Mouse (Mus musculus): ENCODE measurements at regions not wholly inside any gene's neighbourhood (a gene's known extent, or its start where the extent isn't known, plus 50 kb on each side); places are given as distances from the start of the nearest gene placed in this dataset.
"Not testable (repeated sequence)": the region's sequence is repeated elsewhere in the genome, so short reads cannot be mapped to it uniquely, and the experiment has no call there.

GRCm38 (mm10) chrX:19903962-19904930 lies 155.1 kb upstream of the Chst7 start:
- no peak overlapping the region for H3K4me3 ChIP-seq (replicated peaks; ENCODE audit: low read depth, low read length)
- no peaks in the 10 kb centered on the region for H3K4me1 ChIP-seq (ENCODE audit: control insufficient read depth, insufficient read depth, low read length)
- H3K9ac ChIP-seq (replicated peaks; ENCODE audit: low read length): no peak overlapping the region
- ATAC-seq (ENCODE audit: low FRiP score, low TSS enrichment) (peak; percentile 78), DNase-seq (peak; percentile 39)
- 54% methylated on average over 6 of the region's 6 CpGs for WGBS
- no peak overlapping the region for H3K4me2 ChIP-seq (ENCODE audit: low read length)
- H3K36me3 ChIP-seq (ENCODE audit: control insufficient read depth, insufficient read depth, low read length): no peaks in the 10 kb centered on the region
- H3K27me3 ChIP-seq (ENCODE audit: control insufficient read depth, insufficient read depth, low read length): no peaks in the 10 kb centered on the region
- no peaks in the 10 kb centered on the region for H3K9me3 ChIP-seq (ENCODE audit: control insufficient read depth, low read length)
- no peak overlapping the region for H3K27ac ChIP-seq (replicated peaks; ENCODE audit: low read depth, low read length)

- H3K27me3 ChIP-seq (ENCODE audit: control insufficient read depth, insufficient read depth, low read length): no peaks in the 10 kb centered on the region
- ATAC-seq (ENCODE audit: low FRiP score, low TSS enrichment) (no peak), DNase-seq (no peak)
- no peaks in the 10 kb centered on the region for H3K4me1 ChIP-seq (ENCODE audit: control insufficient read depth, insufficient read depth, low read length)
- H3K4me3 ChIP-seq (replicated peaks; ENCODE audit: low read depth, low read length): no peak overlapping the region
- H3K27ac ChIP-seq (replicated peaks; ENCODE audit: low read depth, low read length): no peak overlapping the region
- no peaks in the 10 kb centered on the region for H3K9me3 ChIP-seq (ENCODE audit: control insufficient read depth, low read length)
- no peak overlapping the region for H3K9ac ChIP-seq (replicated peaks; ENCODE audit: low read length)
- H3K36me3 ChIP-seq (ENCODE audit: control insufficient read depth, insufficient read depth, low read length): no peaks in the 10 kb centered on the region
- H3K4me2 ChIP-seq (ENCODE audit: low read length): no peak overlapping the region
Measured at GRCm38 (mm10) chrX:19906646-19907371, 152.6 kb upstream of the Chst7 start.

- no peak for DNase-seq
- Histone ChIP-seq H3K4me1 (ENCODE audit: control insufficient read depth, insufficient read depth, low read length) (no peaks in the 10 kb centered on the region), H3K27me3 (ENCODE audit: control insufficient read depth, insufficient read depth, low read length) (no peaks in the 10 kb centered on the region), H3K36me3 (ENCODE audit: control insufficient read depth, insufficient read depth, low read length) (no peaks in the 10 kb centered on the region), H3K9ac (replicated peaks; ENCODE audit: low read length) (no peak overlapping the region), H3K4me3 (replicated peaks; ENCODE audit: low read depth, low read length) (no peak overlapping the region), H3K4me2 (ENCODE audit: low read length) (no peak overlapping the region), H3K9me3 (ENCODE audit: control insufficient read depth, low read length) (no peaks in the 10 kb centered on the region), H3K27ac (replicated peaks; ENCODE audit: low read depth, low read length) (no peak overlapping the region)
- ATAC-seq (ENCODE audit: low FRiP score, low TSS enrichment): no peak
- WGBS: 76% methylated on average over 1 of the region's 1 CpGs
Measured at GRCm38 (mm10) chrX:19917001-19917400, 142.4 kb upstream of the Chst7 start.

- not testable (repeated sequence) for H3K36me3 ChIP-seq (ENCODE audit: control insufficient read depth, insufficient read depth, low read length); DNase-seq; H3K4me1 ChIP-seq (ENCODE audit: control insufficient read depth, insufficient read depth, low read length); ATAC-seq (ENCODE audit: low FRiP score, low TSS enrichment); H3K9ac ChIP-seq (replicated peaks; ENCODE audit: low read length); H3K27ac ChIP-seq (replicated peaks; ENCODE audit: low read depth, low read length); H3K4me3 ChIP-seq (replicated peaks; ENCODE audit: low read depth, low read length); H3K4me2 ChIP-seq (ENCODE audit: low read length); H3K27me3 ChIP-seq (ENCODE audit: control insufficient read depth, insufficient read depth, low read length); H3K9me3 ChIP-seq (ENCODE audit: control insufficient read depth, low read length)
- 76% methylated on average over 3 of the region's 3 CpGs for WGBS
Measured at GRCm38 (mm10) chrX:19929376-19929775, 130.0 kb upstream of the Chst7 start.

- no peaks in the 10 kb centered on the region for H3K36me3 ChIP-seq (ENCODE audit: control insufficient read depth, insufficient read depth, low read length)
- no peak for ATAC-seq (ENCODE audit: low FRiP score, low TSS enrichment)
- WGBS: 81% methylated on average over 3 of the region's 3 CpGs
Measured at GRCm38 (mm10) chrX:19929866-19930265, 129.5 kb upstream of the Chst7 start.

GRCm38 (mm10) chrX:19943305-19943704 lies 116.1 kb upstream of the Chst7 start:
- H3K9ac ChIP-seq (replicated peaks; ENCODE audit: low read length): no peak overlapping the region
- H3K4me1 ChIP-seq (ENCODE audit: control insufficient read depth, insufficient read depth, low read length): no peaks in the 10 kb centered on the region
- no peak for ATAC-seq (ENCODE audit: low FRiP score, low TSS enrichment)
- 69% methylated on average over 2 of the region's 2 CpGs for WGBS
- DNase-seq: no peak
- no peak overlapping the region for H3K4me2 ChIP-seq (ENCODE audit: low read length)
- no peaks in the 10 kb centered on the region for H3K27me3 ChIP-seq (ENCODE audit: control insufficient read depth, insufficient read depth, low read length)
- no peak overlapping the region for H3K4me3 ChIP-seq (replicated peaks; ENCODE audit: low read depth, low read length)
- H3K9me3 ChIP-seq (ENCODE audit: control insufficient read depth, low read length): no peaks in the 10 kb centered on the region
- H3K36me3 ChIP-seq (ENCODE audit: control insufficient read depth, insufficient read depth, low read length): no peaks in the 10 kb centered on the region
- H3K27ac ChIP-seq (replicated peaks; ENCODE audit: low read depth, low read length): no peak overlapping the region

More at GRCm38 (mm10) chrX:19929866-19930265, 129.5 kb upstream of the Chst7 start:
- H3K27me3 ChIP-seq (ENCODE audit: control insufficient read depth, insufficient read depth, low read length): no peaks in the 10 kb centered on the region
- no peak overlapping the region for H3K4me2 ChIP-seq (ENCODE audit: low read length)
- H3K27ac ChIP-seq (replicated peaks; ENCODE audit: low read depth, low read length): no peak overlapping the region
- H3K4me1 ChIP-seq (ENCODE audit: control insufficient read depth, insufficient read depth, low read length): no peaks in the 10 kb centered on the region
- no peak overlapping the region for H3K9ac ChIP-seq (replicated peaks; ENCODE audit: low read length)
- H3K4me3 ChIP-seq (replicated peaks; ENCODE audit: low read depth, low read length): no peak overlapping the region
- DNase-seq: no peak
- no peaks in the 10 kb centered on the region for H3K9me3 ChIP-seq (ENCODE audit: control insufficient read depth, low read length)

Measured in midbrain, embryonic 14.5 days (tissue).